Mouse (Mus musculus): ENCODE data around the gene Zbtb6. TPM values are rescaled to one million over a fixed set of nuclear protein-coding genes. Genes with fewer than 3 reads are reported as not detected.

The Zbtb6 gene
- total RNA-seq (2017), result 29.4 and 31.4 TPM in 2 replicates

- ATAC-seq (replicated peaks; ENCODE audit: low read depth, poor library complexity, severe bottlenecking), result peak; percentile 99
Observed at GRCm38 (mm10) chr2:37442611-37443591, at the start of gene Zbtb6, which contains the start of the genes Zbtb26 and Rabgap1. Zbtb6 (minus strand) TSS chr2:37443171. Zbtb26 (minus strand) TSS chr2:37443135. Rabgap1 (plus strand) TSS chr2:37443279.

GRCm38 (mm10) chr2:37488956-37489355, 46.0 kb upstream of the Zbtb6 start:
- no peak for ATAC-seq (replicated peaks; ENCODE audit: low read depth, poor library complexity, severe bottlenecking)

- ATAC-seq (replicated peaks; ENCODE audit: low read depth, poor library complexity, severe bottlenecking), result no peak
Observed at GRCm38 (mm10) chr2:37486408-37486807, 43.4 kb upstream of the Zbtb6 start.

GRCm38 (mm10) chr2:37485370-37485769, 42.4 kb upstream of the Zbtb6 start:
- ATAC-seq (replicated peaks; ENCODE audit: low read depth, poor library complexity, severe bottlenecking), result no peak

GRCm38 (mm10) chr2:37484165-37484564, 41.2 kb upstream of the Zbtb6 start:
- ATAC-seq (replicated peaks; ENCODE audit: low read depth, poor library complexity, severe bottlenecking), result no peak

- no peak for ATAC-seq (replicated peaks; ENCODE audit: low read depth, poor library complexity, severe bottlenecking)
Observed at GRCm38 (mm10) chr2:37480039-37480438, 37.1 kb upstream of the Zbtb6 start.

- ATAC-seq (replicated peaks; ENCODE audit: low read depth, poor library complexity, severe bottlenecking), result no peak
Observed at GRCm38 (mm10) chr2:37479559-37479958, 36.6 kb upstream of the Zbtb6 start.

GRCm38 (mm10) chr2:37466266-37466665, 23.3 kb upstream of the Zbtb6 start:
- ATAC-seq (replicated peaks; ENCODE audit: low read depth, poor library complexity, severe bottlenecking), result no peak

GRCm38 (mm10) chr2:37460707-37461106, 17.7 kb upstream of the Zbtb6 start:
- ATAC-seq (replicated peaks; ENCODE audit: low read depth, poor library complexity, severe bottlenecking), result no peak

GRCm38 (mm10) chr2:37452376-37452760, 9.4 kb upstream of the Zbtb6 start:
- ATAC-seq (replicated peaks; ENCODE audit: low read depth, poor library complexity, severe bottlenecking), result no peak

- ATAC-seq (replicated peaks; ENCODE audit: low read depth, poor library complexity, severe bottlenecking), result peak; percentile 98
Observed at GRCm38 (mm10) chr2:37451667-37452375, 8.8 kb upstream of the Zbtb6 start.

GRCm38 (mm10) chr2:37431609-37432008, 11.4 kb downstream of the Zbtb6 start:
- no peak for ATAC-seq (replicated peaks; ENCODE audit: low read depth, poor library complexity, severe bottlenecking)

- ATAC-seq (replicated peaks; ENCODE audit: low read depth, poor library complexity, severe bottlenecking), result peak; percentile 94
Observed at GRCm38 (mm10) chr2:37430593-37431464, 12.1 kb downstream of the Zbtb6 start.

GRCm38 (mm10) chr2:37423671-37424070, 19.3 kb downstream of the Zbtb6 start:
- ATAC-seq (replicated peaks; ENCODE audit: low read depth, poor library complexity, severe bottlenecking), result no peak

GRCm38 (mm10) chr2:37422306-37423304, 20.4 kb downstream of the Zbtb6 start, which contains the start of gene Rc3h2:
Rc3h2 (minus strand) TSS chr2:37422903.
- peak; percentile 99 for ATAC-seq (replicated peaks; ENCODE audit: low read depth, poor library complexity, severe bottlenecking)

- no peak for ATAC-seq (replicated peaks; ENCODE audit: low read depth, poor library complexity, severe bottlenecking)
Observed at GRCm38 (mm10) chr2:37421903-37422302, 21.1 kb downstream of the Zbtb6 start.

GRCm38 (mm10) chr2:37395539-37395938, 47.4 kb downstream of the Zbtb6 start:
- peak; percentile 56 for ATAC-seq (replicated peaks; ENCODE audit: low read depth, poor library complexity, severe bottlenecking)

GRCm38 (mm10) chr2:37382921-37383320, 60.0 kb downstream of the Zbtb6 start:
- no peak for ATAC-seq (replicated peaks; ENCODE audit: low read depth, poor library complexity, severe bottlenecking)

- peak; percentile 82 for ATAC-seq (replicated peaks; ENCODE audit: low read depth, poor library complexity, severe bottlenecking)
Observed at GRCm38 (mm10) chr2:37380189-37380588, 62.8 kb downstream of the Zbtb6 start.
